Mouse (Mus musculus) ES-E14 (cell line): ENCODE results near the gene Kcnk4.

Experiments
- CHD2 ChIP-seq: IDR thresholded peaks from 2 replicates; pipeline ENCODE4 v1.6.1; 2014; ENCODE audit warnings: mild to moderate bottlenecking, low read depth, low read length, inconsistent platforms
- ZNF384 ChIP-seq: IDR thresholded peaks from 2 replicates; pipeline ENCODE4 v1.6.1; 2012; ENCODE audit warnings: low read depth, low read length, inconsistent platforms

GRCm38 (mm10) chr19:6971644-6972043, 37.3 kb upstream of the Kcnk4 start:
- TF ChIP-seq ZNF384 (no peak), CHD2 (no peak)
